Mouse (Mus musculus) heart, postnatal 0 days (tissue): ENCODE data around the gene Slc36a1.

Experiments used
- CTCF ChIP-seq: IDR thresholded peaks from 2 replicates; pipeline ENCODE4 v1.5.1; 2016; ENCODE audit warnings: antibody characterized with exemption, control low read depth, low read depth
- EP300 ChIP-seq: IDR thresholded peaks from 2 replicates; pipeline ENCODE4 v1.6.1; 2016; ENCODE audit warnings: antibody characterized with exemption, low read depth

DNA sequence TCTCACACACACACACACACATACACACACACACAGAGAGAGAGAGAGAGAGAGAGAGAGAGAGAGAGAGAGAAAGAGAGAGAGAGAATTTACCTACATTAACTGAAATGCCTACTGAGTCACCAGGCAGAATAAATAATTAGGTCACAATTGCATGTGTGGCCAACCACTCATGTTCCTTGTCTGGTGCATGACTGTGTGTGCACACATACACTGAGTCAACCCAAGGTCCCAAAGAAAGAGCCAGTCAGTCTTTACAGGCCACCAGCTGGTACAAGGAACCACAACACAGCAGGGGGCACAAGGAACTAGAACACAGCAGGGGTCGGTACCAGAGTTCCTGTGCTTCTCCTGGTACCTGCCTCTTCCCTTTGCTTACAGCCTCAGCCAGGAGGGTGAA, 32.7 kb downstream of the Slc36a1 start:
- TF ChIP-seq CTCF (no peak), EP300 (no peak)
